Mouse (Mus musculus) cerebellum, adult 18-20 months (tissue): ENCODE data around the gene Tbc1d15.
A peak's percentile ranks its signal among the peaks of the same experiment; 100 is the strongest.
"Not testable (repeated sequence)": the region's sequence is repeated elsewhere in the genome, so short reads cannot be mapped to it uniquely, and the experiment has no call there.

Experiments used
- DNase-seq, 2 experiments: peaks; one replicate each; pipeline ENCODE4 v3.0.0; 2021

Gene Tbc1d15

GRCm38 (mm10) chr10:115241082-115241595 lies 10.1 kb downstream of the Tbc1d15 start:
- no peak for DNase-seq

GRCm38 (mm10) chr10:115237931-115238330 lies 13.3 kb downstream of the Tbc1d15 start:
- no peak for DNase-seq

- DNase-seq, result no peak
These were observed 14.5 kb downstream of the Tbc1d15 start for GRCm38 (mm10) chr10:115236733-115237132.

GRCm38 (mm10) chr10:115235501-115235900 lies 15.8 kb downstream of the Tbc1d15 start:
- DNase-seq, result no peak

GRCm38 (mm10) chr10:115233798-115234197 lies 17.5 kb downstream of the Tbc1d15 start:
- DNase-seq, result no peak

- DNase-seq, result no peak
These were observed 18.8 kb downstream of the Tbc1d15 start for GRCm38 (mm10) chr10:115232513-115232912.

GRCm38 (mm10) chr10:115229023-115229422 lies 22.2 kb downstream of the Tbc1d15 start:
- DNase-seq, result no peak

- DNase-seq, result no peak
These were observed 24.7 kb downstream of the Tbc1d15 start for GRCm38 (mm10) chr10:115226586-115226985.

GRCm38 (mm10) chr10:115223845-115224244 lies 27.4 kb downstream of the Tbc1d15 start:
- no peak for DNase-seq

- DNase-seq, result peak; percentile 60 to 70
These were observed 38.2 kb downstream of the Tbc1d15 start for GRCm38 (mm10) chr10:115212916-115213580.

- no peak for DNase-seq
These were observed 45.4 kb downstream of the Tbc1d15 start for GRCm38 (mm10) chr10:115205825-115206224.

GRCm38 (mm10) chr10:115205284-115205683 lies 46.0 kb downstream of the Tbc1d15 start:
- no peak for DNase-seq

- peak; percentile 25 to 35 for DNase-seq
These were observed 60.1 kb downstream of the Tbc1d15 start for GRCm38 (mm10) chr10:115191214-115191613.

- no peak for DNase-seq
These were observed 63.9 kb downstream of the Tbc1d15 start for GRCm38 (mm10) chr10:115187390-115187789.

- peak; percentile 74 to 77 for DNase-seq
These were observed 66.6 kb downstream of the Tbc1d15 start, which contains the start of gene Tph2 for GRCm38 (mm10) chr10:115184697-115185096. Gene Tph2 (minus strand): TSS chr10:115185022.

- DNase-seq, result no peak
These were observed 70.2 kb downstream of the Tbc1d15 start for GRCm38 (mm10) chr10:115181034-115181433.

GRCm38 (mm10) chr10:115178019-115178418 lies 73.2 kb downstream of the Tbc1d15 start:
- DNase-seq, result not testable (repeated sequence)

- DNase-seq, result peak; percentile 74 to 75
These were observed 75.7 kb downstream of the Tbc1d15 start for GRCm38 (mm10) chr10:115175591-115175991.

- DNase-seq, result no peak
These were observed 77.9 kb downstream of the Tbc1d15 start for GRCm38 (mm10) chr10:115173336-115173735.

GRCm38 (mm10) chr10:115171351-115171818 lies 79.9 kb downstream of the Tbc1d15 start:
- DNase-seq, result peak; percentile 24 to 25

- no peak for DNase-seq
These were observed 80.5 kb downstream of the Tbc1d15 start for GRCm38 (mm10) chr10:115170496-115171350.

- no peak for DNase-seq
These were observed 81.9 kb downstream of the Tbc1d15 start for GRCm38 (mm10) chr10:115169410-115169809.

- no peak for DNase-seq
These were observed 91.0 kb downstream of the Tbc1d15 start for GRCm38 (mm10) chr10:115160289-115160688.
